Mouse (Mus musculus) heart, postnatal 36 days (tissue): ENCODE measurements around the gene Cnst. TPM values are rescaled to one million over a fixed set of nuclear protein-coding genes. Genes with fewer than 3 reads are reported as not detected.

ENCODE experiments used
- total RNA-seq, 2 experiments: library from RNA; stranded (reverse); gene quantifications; 2 replicates each; pipeline ENCODE4 v1.2.3; 2021

Cnst gene
- total RNA-seq, 2 experiments from 2014 or later, result 45.2 to 45.4 TPM

Other genes with a start within 250 kb of the Cnst start
- 1 to 10 TPM; 6.9 to 7.2 TPM for gene Smyd3, start 28.3 kb upstream of the Cnst start, total RNA-seq
- gene Tfb2m, start 103 bp upstream of the Cnst start, total RNA-seq, result 10 to 100 TPM; 49.4 to 56.2 TPM
- 10 to 100 TPM; 57.1 to 58.5 TPM for gene Sccpdh, start 121.8 kb downstream of the Cnst start, total RNA-seq
- under 1 TPM; 0.43 to 0.53 TPM for gene Kif28, start 198.9 kb downstream of the Cnst start, total RNA-seq